Mouse (Mus musculus) gastrocnemius, postnatal 14 days (tissue): ENCODE data around the gene Cd248. TPM values are rescaled to one million over a fixed set of nuclear protein-coding genes. Genes with fewer than 3 reads are reported as not detected.

Experiments
- DNase-seq: peaks from one replicate; pipeline ENCODE4 v3.0.0; 2021; ENCODE audit warnings: mixed read lengths
- intact Hi-C: fragments of 180-260 bp; cut with DNase I; formaldehyde crosslinking; loops from one replicate; pipeline ENCODE4 v1.15.1; 2025; ENCODE audit warnings: low total_unique reads
- total RNA-seq, 2 experiments: library from RNA; stranded (reverse); gene quantifications; 2 replicates each; pipeline ENCODE4 v1.2.3; 2021

Cd248 gene
- total RNA-seq, 2 experiments from 2014 or later: 23.8 to 43.2 TPM

GRCm38 (mm10) chr19:5095887-5096474, 28.1 kb downstream of the Cd248 start:
- no peak for DNase-seq
- intact Hi-C loops: no loop called here

DNA sequence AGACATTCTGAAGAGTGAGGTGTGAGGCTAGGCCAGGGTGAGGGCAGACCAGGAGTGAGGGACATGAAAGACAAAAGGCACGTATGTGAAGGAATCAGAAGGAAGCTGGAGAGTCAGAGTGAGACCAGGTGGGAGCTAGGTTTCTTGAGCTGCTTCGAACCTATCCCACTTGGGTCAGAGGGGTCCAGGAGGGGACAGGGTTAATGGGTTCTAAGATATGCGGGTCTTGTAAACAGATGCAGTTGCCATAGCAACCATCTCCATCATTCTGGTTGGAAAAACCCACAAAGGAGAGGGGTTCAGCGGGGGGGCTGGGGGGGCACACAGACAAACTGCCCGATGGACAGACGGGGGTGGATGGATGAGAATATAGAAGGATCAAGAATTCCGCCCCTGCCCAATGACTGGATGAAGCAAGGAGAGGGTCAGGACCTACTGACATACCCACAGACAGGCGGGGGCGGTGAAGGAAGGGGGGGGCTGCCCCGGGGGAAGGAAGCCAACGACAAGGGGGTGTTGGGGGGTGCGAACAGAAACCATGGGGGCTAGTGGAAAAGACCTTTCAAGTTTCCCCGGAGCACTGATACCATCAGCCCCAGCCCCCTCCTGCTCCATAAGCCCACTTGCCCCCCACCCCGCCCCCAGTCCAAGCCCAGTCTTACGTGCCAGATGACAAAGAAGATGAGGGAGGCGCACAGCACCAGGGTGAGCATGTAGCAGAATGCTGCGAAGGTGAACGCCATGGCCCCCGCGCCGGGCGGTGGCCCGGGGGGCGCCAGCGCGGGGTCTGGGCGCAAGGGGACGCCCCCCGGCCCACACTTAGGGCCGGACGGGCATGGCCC, 29.9 kb downstream of the Cd248 start:
- no peak for DNase-seq
- intact Hi-C loops: no loop called here

- DNase-seq: peak; percentile 63
Measured at GRCm38 (mm10) chr19:5098363-5099143, 30.7 kb downstream of the Cd248 start, which contains the start of gene Cnih2. TSS of gene Cnih2 (minus strand) at chr19:5098521.

DNA sequence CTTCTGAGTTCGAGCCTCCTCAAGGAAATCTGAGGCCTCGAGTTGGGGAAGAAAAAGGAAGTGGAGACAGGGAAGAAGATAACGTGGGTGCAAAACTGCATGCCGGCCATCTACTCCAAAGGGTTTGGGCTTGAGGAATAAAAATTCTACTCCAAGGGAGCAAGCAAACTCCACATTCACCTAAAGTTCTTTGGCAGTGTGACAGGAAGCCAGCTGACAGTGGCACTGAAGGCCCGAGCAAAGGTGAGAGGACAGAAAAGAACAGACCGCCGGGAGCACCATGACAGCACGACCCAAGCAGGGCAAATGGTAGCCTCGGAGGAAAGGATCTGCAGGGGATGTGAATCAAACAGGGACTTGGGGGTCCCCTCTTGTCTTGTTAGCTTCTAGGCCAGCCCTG, 38.2 kb downstream of the Cd248 start:
- intact Hi-C loops: no loop called here
- DNase-seq: no peak

More at GRCm38 (mm10) chr19:5098363-5099143, 30.7 kb downstream of the Cd248 start, which contains the start of gene Cnih2:
- intact Hi-C loops: no loop called here

GRCm38 (mm10) chr19:5106731-5107191, 38.9 kb downstream of the Cd248 start, which contains the start of gene Rab1b:
TSS of gene Rab1b (minus strand) at chr19:5107072.
- intact Hi-C loops: no loop called here
- peak; percentile 99 for DNase-seq

DNA sequence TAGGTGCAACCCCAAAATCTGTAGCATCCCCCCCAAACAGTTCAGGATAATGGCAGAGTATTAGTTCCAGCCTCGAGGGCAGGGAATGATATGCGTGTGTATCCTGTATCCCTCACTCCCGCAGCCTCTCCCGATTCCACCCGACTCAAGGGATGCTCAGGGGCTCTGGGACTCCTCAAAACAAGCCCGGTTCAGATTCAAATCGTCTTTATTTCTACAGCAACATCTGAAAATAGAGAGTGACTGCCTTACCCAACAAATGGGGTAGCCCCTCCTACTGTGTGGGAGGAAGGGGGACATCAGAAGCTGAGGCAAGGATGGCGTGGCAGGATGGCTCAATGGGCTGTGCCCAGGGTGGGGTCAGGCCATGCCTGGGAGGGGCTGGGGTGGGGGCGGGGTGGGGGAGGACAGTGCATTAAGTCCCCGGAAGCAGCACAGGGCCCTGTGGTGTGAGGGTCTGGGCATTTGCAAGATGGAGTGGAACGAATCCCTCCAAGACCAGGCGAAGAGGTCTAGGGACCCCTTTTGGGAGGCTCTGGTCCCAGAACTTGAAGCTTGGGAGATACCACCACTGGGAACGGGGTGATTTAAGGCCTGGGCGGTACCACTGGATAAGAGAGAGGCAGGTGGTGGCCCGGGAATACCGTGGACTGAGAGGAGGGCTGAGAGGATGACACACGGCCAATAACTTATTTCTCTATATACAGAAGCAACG, 39.8 kb downstream of the Cd248 start:
- intact Hi-C loops: no loop called here
- no peak for DNase-seq

DNA sequence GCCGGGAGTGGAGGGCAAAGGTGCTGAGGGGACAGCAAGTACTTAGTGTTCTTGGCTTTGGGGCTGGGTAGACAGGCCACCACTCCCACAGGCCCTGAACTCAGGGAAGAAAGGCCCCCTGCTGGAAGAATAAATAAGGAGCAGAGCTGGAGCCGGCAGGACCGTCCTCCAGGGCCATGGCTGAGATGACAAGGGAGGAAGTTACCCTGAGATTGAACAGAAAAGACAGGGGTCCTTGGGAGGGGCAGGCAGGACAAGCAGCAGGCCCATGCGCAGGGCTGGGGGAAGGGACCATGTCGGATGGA, 40.3 kb downstream of the Cd248 start:
- DNase-seq: no peak
- intact Hi-C loops: no loop called here

DNA sequence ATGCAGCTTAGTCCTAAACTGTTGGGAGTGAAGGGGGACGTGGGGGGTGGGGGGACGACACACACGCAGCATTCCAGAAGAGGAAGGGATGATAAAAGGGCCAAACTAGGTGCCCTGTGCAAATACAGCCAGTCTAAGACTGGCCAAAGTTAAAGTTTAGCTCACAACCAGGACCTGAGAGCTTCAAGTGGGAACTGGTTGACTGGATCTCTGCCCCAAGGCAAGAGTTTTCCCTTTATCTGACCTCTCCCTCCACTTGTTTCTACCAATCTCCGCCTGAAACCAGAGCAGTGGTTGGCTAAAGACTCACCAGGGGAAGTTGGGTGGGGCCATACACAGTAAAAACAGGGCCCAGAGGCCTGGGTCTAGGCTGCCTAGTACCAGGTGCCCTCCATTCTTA, 40.8 kb downstream of the Cd248 start:
- DNase-seq: no peak
- intact Hi-C loops: no loop called here

DNA sequence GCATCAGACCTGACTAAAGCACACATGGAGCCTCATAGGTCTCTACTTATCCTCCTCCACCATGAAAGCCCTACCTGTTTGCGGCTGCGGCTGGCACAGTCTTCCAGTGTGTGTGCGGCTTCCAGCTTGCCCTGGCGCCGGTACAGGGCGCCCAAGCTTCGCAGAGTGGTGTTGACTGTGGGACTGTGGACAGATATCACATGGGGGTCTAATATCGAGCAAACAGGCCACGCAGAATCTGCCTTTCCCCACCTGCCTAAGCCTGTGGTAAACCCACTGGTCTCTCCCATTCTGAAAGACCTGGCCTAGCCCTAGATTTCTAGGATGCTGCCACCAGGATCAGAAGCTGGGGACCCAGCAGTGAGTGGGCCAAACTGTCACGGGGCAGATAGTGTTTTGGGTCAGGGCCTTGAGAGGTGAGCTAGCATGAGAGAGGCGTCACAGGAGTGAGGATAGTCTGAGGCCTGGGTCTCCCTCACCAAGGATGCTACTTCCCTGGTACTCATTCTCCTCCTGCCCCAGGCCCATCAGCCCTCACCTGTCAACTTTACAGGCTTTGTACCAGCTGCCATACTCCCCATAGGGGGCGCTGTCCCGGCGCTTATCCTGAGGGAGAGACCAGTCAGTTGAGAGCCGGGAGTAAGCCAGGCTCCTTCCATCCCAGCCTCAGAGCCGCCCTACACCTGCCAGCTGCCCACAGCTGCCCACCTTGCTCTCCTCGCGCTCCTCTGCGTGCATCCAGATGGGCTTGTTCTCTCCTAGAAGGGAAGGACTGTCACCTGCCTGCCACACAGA, 42.0 kb downstream of the Cd248 start:
- no peak for DNase-seq
- intact Hi-C loops: no loop called here

DNA sequence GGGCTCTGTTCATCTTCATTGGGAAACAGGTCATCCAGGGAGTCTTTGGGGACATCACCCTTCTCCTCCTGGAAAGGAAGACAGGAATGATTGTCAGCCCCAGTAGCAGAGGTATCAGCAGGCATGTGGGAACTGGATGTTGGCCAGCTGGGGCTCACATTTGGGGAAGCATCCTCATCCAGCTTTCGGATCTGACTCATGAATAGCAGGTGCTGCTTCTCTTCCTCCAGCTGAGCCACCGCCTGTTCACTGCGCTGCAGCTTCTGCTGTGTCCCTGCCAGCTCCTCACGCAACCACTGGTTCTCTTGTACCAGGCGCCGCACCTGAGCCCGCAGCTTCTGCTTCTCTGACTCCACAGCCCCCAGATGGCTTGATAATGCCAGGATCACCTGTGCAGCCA, 45.9 kb downstream of the Cd248 start:
- intact Hi-C loops: no loop called here
- DNase-seq: no peak

- DNase-seq: peak; percentile 87
- intact Hi-C loops: loop anchor here (2.0 kb wide), 1 partner anchor 21 kb away; no protein-coding TSS in a partner anchor
Measured at GRCm38 (mm10) chr19:5117494-5118383, 49.9 kb downstream of the Cd248 start.

DNA sequence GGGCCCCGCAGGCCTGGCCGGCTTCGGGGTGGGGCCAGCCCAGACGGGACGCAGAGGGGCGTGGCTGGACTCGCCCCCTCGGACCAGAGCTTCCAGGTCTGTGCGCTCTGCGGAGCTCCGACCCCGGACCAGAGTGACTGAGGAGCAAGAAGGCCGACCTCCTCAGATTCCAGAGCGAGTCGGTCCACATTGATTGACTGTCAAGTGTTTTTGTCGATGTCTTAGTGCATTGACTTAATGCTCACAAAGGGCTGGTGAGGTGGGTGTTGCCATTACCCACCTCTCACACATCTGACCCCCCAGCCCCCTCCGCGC, 50.5 kb downstream of the Cd248 start, which contains the start of gene Klc2:
Gene Klc2 (minus strand): TSS at position 177 of the 315 bp plus-strand sequence.
- intact Hi-C loops: no loop called here

More for the DNA sequence above, 50.5 kb downstream of the Cd248 start, which contains the start of gene Klc2:
- no peak for DNase-seq

Other genes starting within 250 kb of the Cd248 start
- gene Ccs, start 228.7 kb upstream of the Cd248 start, total RNA-seq: 10 to 100 TPM; 31.4 to 34.1 TPM
- gene Ccdc87, start 228.7 kb upstream of the Cd248 start, total RNA-seq: not detected
- 10 to 100 TPM; 29.5 to 38.2 TPM for gene Ctsf, start 212.9 kb upstream of the Cd248 start, total RNA-seq
- gene Actn3, start 190.2 kb upstream of the Cd248 start, total RNA-seq: 1,000 to 10,000 TPM; 5,946 to 6,289 TPM
- 1 to 10 TPM; 3.3 to 3.7 TPM for gene Zdhhc24, start 189.4 kb upstream of the Cd248 start, total RNA-seq
- gene Bbs1, start 161.4 kb upstream of the Cd248 start, total RNA-seq: 1 to 10 TPM; 3.0 to 3.1 TPM
- 10 to 100 TPM; 25.8 to 28.4 TPM for gene Dpp3, start 139.8 kb upstream of the Cd248 start, total RNA-seq
- gene Peli3, start 125.0 kb upstream of the Cd248 start, total RNA-seq: under 1 TPM; 0.60 to 0.96 TPM
- gene Mrpl11, start 105.9 kb upstream of the Cd248 start, total RNA-seq: 10 to 100 TPM; 51.5 to 52.3 TPM
- gene Npas4, start 77.8 kb upstream of the Cd248 start, total RNA-seq: not detected
- 1 to 10 TPM; 4.9 to 6.5 TPM for gene Slc29a2, start 44.2 kb upstream of the Cd248 start, total RNA-seq
- gene B4gat1, start 29.3 kb upstream of the Cd248 start, total RNA-seq: 10 to 100 TPM; 20.4 to 23.7 TPM
- gene AC124502.3, start 29.2 kb upstream of the Cd248 start, total RNA-seq: under 1 TPM; 0.43 to 0.89 TPM
- 10 to 100 TPM; 11.1 to 11.3 TPM for gene Brms1, start 26.7 kb upstream of the Cd248 start, total RNA-seq
- 1 to 10 TPM in 1 of 2 experiments, under 1 TPM in 1; 0.55 to 1.1 TPM for gene Rin1, start 17.6 kb upstream of the Cd248 start, total RNA-seq
- gene Tmem151a, start 17.5 kb downstream of the Cd248 start, total RNA-seq: under 1 TPM; 0.16 to 0.69 TPM
- gene Yif1a, start 20.5 kb downstream of the Cd248 start, total RNA-seq: 10 to 100 TPM; 43.8 to 47.3 TPM
- gene Cnih2, start 30.4 kb downstream of the Cd248 start, total RNA-seq: under 1 TPM; 0.14 to 0.40 TPM
- 100 to 1,000 TPM; 113 to 119 TPM for gene Rab1b, start 39.0 kb downstream of the Cd248 start, total RNA-seq
- gene Klc2, start 50.5 kb downstream of the Cd248 start, total RNA-seq: 10 to 100 TPM; 32.1 to 34.3 TPM
- gene Pacs1, start 205.0 kb downstream of the Cd248 start, total RNA-seq: 1 to 10 TPM; 6.7 to 7.7 TPM
- 10 to 100 TPM; 72.1 to 72.6 TPM for gene Sf3b2, start 227.4 kb downstream of the Cd248 start, total RNA-seq
- gene Gal3st3, start 230.3 kb downstream of the Cd248 start, total RNA-seq: under 1 TPM in 1 of 2 experiments, not detected in 1; 0.16 TPM